Mouse (Mus musculus): ENCODE measurements around the gene Ppp4c. TPM values are rescaled to one million over a fixed set of nuclear protein-coding genes. Genes with fewer than 3 reads are reported as not detected.

The Ppp4c gene
- total RNA-seq, 2 experiments from 2014 or later = 32.7 to 33.1 TPM

Other genes starting within 250 kb of the Ppp4c start
- 100 to 1,000 TPM; 130 to 139 TPM for gene Eif3c, start 226.1 kb downstream of the Ppp4c start, total RNA-seq (2021)
- gene Apobr, start 207.6 kb downstream of the Ppp4c start, total RNA-seq (2021) = under 1 TPM; 0.28 to 0.86 TPM
- 10 to 100 TPM; 11.3 to 13.6 TPM for gene Cln3, start 206.7 kb downstream of the Ppp4c start, total RNA-seq (2021)
- gene Il27, start 197.6 kb downstream of the Ppp4c start, total RNA-seq (2021) = not detected
- 1 to 10 TPM; 7.7 to 9.4 TPM for gene Nupr1, start 161.6 kb downstream of the Ppp4c start, total RNA-seq (2021)
- gene Sgf29, start 143.2 kb downstream of the Ppp4c start, total RNA-seq (2021) = 10 to 100 TPM; 25.9 to 27.2 TPM
- 10 to 100 TPM; 28.5 to 32.3 TPM for gene Sult1a1, start 116.1 kb downstream of the Ppp4c start, total RNA-seq (2021)
- 10 to 100 TPM; 43.0 to 49.7 TPM for gene Bola2, start 97.1 kb downstream of the Ppp4c start, total RNA-seq (2021)
- gene Slx1b, start 96.7 kb downstream of the Ppp4c start, total RNA-seq (2021) = 1 to 10 TPM; 4.3 to 4.5 TPM
- 10 to 100 TPM; 10.6 to 10.8 TPM for gene Coro1a, start 84.7 kb downstream of the Ppp4c start, total RNA-seq (2021)
- gene Mapk3, start 32.9 kb downstream of the Ppp4c start, total RNA-seq (2021) = 10 to 100 TPM; 56.5 to 59.8 TPM
- 1 to 10 TPM; 1.6 to 2.1 TPM for gene Gdpd3, start 26.2 kb downstream of the Ppp4c start, total RNA-seq (2021)
- gene Ypel3, start 15.5 kb downstream of the Ppp4c start, total RNA-seq (2021) = 10 to 100 TPM; 63.7 to 74.0 TPM
- gene Tbx6, start 11.0 kb downstream of the Ppp4c start, total RNA-seq (2021) = under 1 TPM; 0.34 to 0.70 TPM
- gene Fam57b, start 5.2 kb upstream of the Ppp4c start, total RNA-seq (2021) = 10 to 100 TPM in 1 of 2 experiments, 1 to 10 TPM in 1; 8.9 to 10.4 TPM
- gene 4930451I11Rik, start 39.1 kb upstream of the Ppp4c start, total RNA-seq (2021) = not detected
- not detected for gene Doc2a, start 54.9 kb upstream of the Ppp4c start, total RNA-seq (2021)
- 1 to 10 TPM; 5.1 to 5.5 TPM for gene Hirip3, start 69.5 kb upstream of the Ppp4c start, total RNA-seq (2021)
- gene Ino80e, start 69.9 kb upstream of the Ppp4c start, total RNA-seq (2021) = 10 to 100 TPM; 17.7 to 18.9 TPM
- gene Taok2, start 92.2 kb upstream of the Ppp4c start, total RNA-seq (2021) = 10 to 100 TPM; 43.6 to 44.6 TPM
- gene Tmem219, start 130.4 kb upstream of the Ppp4c start, total RNA-seq (2021) = 10 to 100 TPM in 1 of 2 experiments, 1 to 10 TPM in 1; 7.6 to 11.5 TPM
- gene Kctd13, start 136.4 kb upstream of the Ppp4c start, total RNA-seq (2021) = 1 to 10 TPM; 5.3 to 6.8 TPM
- gene Asphd1, start 157.1 kb upstream of the Ppp4c start, total RNA-seq (2021) = not detected
- gene Sez6l2, start 158.1 kb upstream of the Ppp4c start, total RNA-seq (2021) = 10 to 100 TPM in 1 of 2 experiments, 1 to 10 TPM in 1; 8.3 to 11.4 TPM
- 10 to 100 TPM; 52.0 to 56.6 TPM for gene Cdipt, start 183.4 kb upstream of the Ppp4c start, total RNA-seq (2021)
- gene Cdiptos, start 183.6 kb upstream of the Ppp4c start, total RNA-seq (2021) = under 1 TPM in 1 of 2 experiments, not detected in 1; 0.25 TPM
- gene Mvp, start 222.1 kb upstream of the Ppp4c start, total RNA-seq (2021) = 10 to 100 TPM; 44.9 to 47.3 TPM
- 1 to 10 TPM in 1 of 2 experiments, not detected in 1; 1.7 TPM for gene Pagr1b, start 224.0 kb upstream of the Ppp4c start, total RNA-seq (2021)
- gene Pagr1a, start 224.9 kb upstream of the Ppp4c start, total RNA-seq (2021) = 10 to 100 TPM; 12.5 to 12.9 TPM
- 10 to 100 TPM; 21.5 to 22.6 TPM for gene Gm42742, start 228.6 kb upstream of the Ppp4c start, total RNA-seq (2021)
- 1 to 10 TPM in 1 of 2 experiments, under 1 TPM in 1; 0.60 to 1.2 TPM for gene Prrt2, start 228.7 kb upstream of the Ppp4c start, total RNA-seq (2021)
- gene Maz, start 234.5 kb upstream of the Ppp4c start, total RNA-seq (2021) = 10 to 100 TPM; 66.7 to 69.1 TPM
- gene Kif22, start 250.0 kb upstream of the Ppp4c start, total RNA-seq (2021) = 1 to 10 TPM; 1.7 to 2.3 TPM

Data from heart, postnatal 25 days (tissue).